Mouse (Mus musculus): ENCODE data around the gene Kctd10. TPM values are rescaled to one million over a fixed set of nuclear protein-coding genes. Genes with fewer than 3 reads are reported as not detected.
A peak's percentile ranks its signal among the peaks of the same experiment; 100 is the strongest.

Kctd10 gene
- polyA plus RNA-seq, 1 experiment: 53.3 TPM

- 0 out of 2 replicates have a peak, but pooled peaks cover 2% of the 10 kb centered on the region for H3K4me1 ChIP-seq (ENCODE audit: control insufficient read depth, insufficient read depth, low read length)
- TF ChIP-seq CTCF (IDR thresholded peaks at IDR 0.05; ENCODE audit: extremely low read depth, insufficient read depth, low read length) (no peak), POLR2A (IDR thresholded peaks at IDR 0.05; ENCODE audit: extremely low read depth, insufficient read depth, low read length) (no peak)
- H3K4me3 ChIP-seq (ENCODE audit: insufficient read depth, low read length): no peak overlapping the region
- H3K27ac ChIP-seq (ENCODE audit: insufficient read depth, low read length): no peak overlapping the region
These were observed 21.5 kb downstream of the Kctd10 start for GRCm38 (mm10) chr5:114358833-114359232.

GRCm38 (mm10) chr5:114356936-114357751 lies 23.2 kb downstream of the Kctd10 start:
- 0 out of 2 replicates have a peak, but pooled peaks cover 2% of the 10 kb centered on the region for H3K4me1 ChIP-seq (ENCODE audit: control insufficient read depth, insufficient read depth, low read length)
- H3K27ac ChIP-seq (ENCODE audit: insufficient read depth, low read length): 0 out of 2 replicates have a peak overlapping the region, but pooled peaks have one; percentile 2
- no peak for TF ChIP-seq POLR2A (IDR thresholded peaks at IDR 0.05; ENCODE audit: extremely low read depth, insufficient read depth, low read length)
- no peak for TF ChIP-seq CTCF (IDR thresholded peaks at IDR 0.05; ENCODE audit: extremely low read depth, insufficient read depth, low read length)
- H3K4me3 ChIP-seq (ENCODE audit: insufficient read depth, low read length): no peak overlapping the region

- H3K4me1 ChIP-seq (ENCODE audit: control insufficient read depth, insufficient read depth, low read length): 0 out of 2 replicates have a peak, but pooled peaks cover 2% of the 10 kb centered on the region
- no peak overlapping the region for H3K4me3 ChIP-seq (ENCODE audit: insufficient read depth, low read length)
- no peak for TF ChIP-seq POLR2A (IDR thresholded peaks at IDR 0.05; ENCODE audit: extremely low read depth, insufficient read depth, low read length)
- peak; percentile 58 for TF ChIP-seq CTCF (IDR thresholded peaks at IDR 0.05; ENCODE audit: extremely low read depth, insufficient read depth, low read length)
- no peak overlapping the region for H3K27ac ChIP-seq (ENCODE audit: insufficient read depth, low read length)
These were observed 23.9 kb downstream of the Kctd10 start for GRCm38 (mm10) chr5:114356250-114356935.

- no peaks in the 10 kb centered on the region for H3K4me1 ChIP-seq (ENCODE audit: control insufficient read depth, insufficient read depth, low read length)
- no peak overlapping the region for H3K27ac ChIP-seq (ENCODE audit: insufficient read depth, low read length)
- no peak overlapping the region for H3K4me3 ChIP-seq (ENCODE audit: insufficient read depth, low read length)
- no peak for TF ChIP-seq POLR2A (IDR thresholded peaks at IDR 0.05; ENCODE audit: extremely low read depth, insufficient read depth, low read length)
- TF ChIP-seq CTCF (IDR thresholded peaks at IDR 0.05; ENCODE audit: extremely low read depth, insufficient read depth, low read length): no peak
These were observed 28.8 kb downstream of the Kctd10 start for GRCm38 (mm10) chr5:114351490-114351889.

- Histone ChIP-seq H3K27ac (ENCODE audit: insufficient read depth, low read length) (no peak overlapping the region), H3K4me3 (ENCODE audit: insufficient read depth, low read length) (no peak overlapping the region), H3K4me1 (ENCODE audit: control insufficient read depth, insufficient read depth, low read length) (no peaks in the 10 kb centered on the region)
- no peak for TF ChIP-seq CTCF (IDR thresholded peaks at IDR 0.05; ENCODE audit: extremely low read depth, insufficient read depth, low read length)
- TF ChIP-seq POLR2A (IDR thresholded peaks at IDR 0.05; ENCODE audit: extremely low read depth, insufficient read depth, low read length): no peak
These were observed 33.3 kb downstream of the Kctd10 start for GRCm38 (mm10) chr5:114347005-114347404.

- H3K4me1 ChIP-seq (ENCODE audit: control insufficient read depth, insufficient read depth, low read length): no peaks in the 10 kb centered on the region
- H3K4me3 ChIP-seq (ENCODE audit: insufficient read depth, low read length): no peak overlapping the region
- TF ChIP-seq CTCF (IDR thresholded peaks at IDR 0.05; ENCODE audit: extremely low read depth, insufficient read depth, low read length) (no peak), POLR2A (IDR thresholded peaks at IDR 0.05; ENCODE audit: extremely low read depth, insufficient read depth, low read length) (no peak)
- H3K27ac ChIP-seq (ENCODE audit: insufficient read depth, low read length): no peak overlapping the region
These were observed 34.8 kb downstream of the Kctd10 start for GRCm38 (mm10) chr5:114345538-114345937.

- TF ChIP-seq CTCF (IDR thresholded peaks at IDR 0.05; ENCODE audit: extremely low read depth, insufficient read depth, low read length) (no peak), POLR2A (IDR thresholded peaks at IDR 0.05; ENCODE audit: extremely low read depth, insufficient read depth, low read length) (no peak)
- Histone ChIP-seq H3K4me1 (ENCODE audit: control insufficient read depth, insufficient read depth, low read length) (no peaks in the 10 kb centered on the region), H3K27ac (ENCODE audit: insufficient read depth, low read length) (no peak overlapping the region), H3K4me3 (ENCODE audit: insufficient read depth, low read length) (no peak overlapping the region)
These were observed 36.7 kb downstream of the Kctd10 start for GRCm38 (mm10) chr5:114343612-114344011.

- TF ChIP-seq POLR2A (IDR thresholded peaks at IDR 0.05; ENCODE audit: extremely low read depth, insufficient read depth, low read length): no peak
- TF ChIP-seq CTCF (IDR thresholded peaks at IDR 0.05; ENCODE audit: extremely low read depth, insufficient read depth, low read length): no peak
These were observed 37.3 kb downstream of the Kctd10 start for GRCm38 (mm10) chr5:114342996-114343395.

GRCm38 (mm10) chr5:114323791-114324507 lies 56.4 kb downstream of the Kctd10 start:
- Histone ChIP-seq H3K4me1 (ENCODE audit: control insufficient read depth, insufficient read depth, low read length) (no peaks in the 10 kb centered on the region), H3K4me3 (ENCODE audit: insufficient read depth, low read length) (no peak overlapping the region), H3K27ac (ENCODE audit: insufficient read depth, low read length) (no peak overlapping the region)
- TF ChIP-seq POLR2A (IDR thresholded peaks at IDR 0.05; ENCODE audit: extremely low read depth, insufficient read depth, low read length) (no peak), CTCF (IDR thresholded peaks at IDR 0.05; ENCODE audit: extremely low read depth, insufficient read depth, low read length) (peak; percentile 25; the same call in 1 of the 2 replicates)

More at GRCm38 (mm10) chr5:114342996-114343395, 37.3 kb downstream of the Kctd10 start:
- Histone ChIP-seq H3K4me3 (ENCODE audit: insufficient read depth, low read length) (no peak overlapping the region), H3K4me1 (ENCODE audit: control insufficient read depth, insufficient read depth, low read length) (no peaks in the 10 kb centered on the region), H3K27ac (ENCODE audit: insufficient read depth, low read length) (no peak overlapping the region)
